Mouse (Mus musculus) kidney, postnatal 10 days (tissue): Measurements from ENCODE around the gene Mfap1a.
"Not testable (repeated sequence)": the region's sequence is repeated elsewhere in the genome, so short reads cannot be mapped to it uniquely, and the experiment has no call there.

ENCODE experiments used
- DNase-seq: peaks from one replicate; pipeline ENCODE4 v3.0.0; 2021; ENCODE audit warnings: mixed read lengths

Mfap1a gene

DNA sequence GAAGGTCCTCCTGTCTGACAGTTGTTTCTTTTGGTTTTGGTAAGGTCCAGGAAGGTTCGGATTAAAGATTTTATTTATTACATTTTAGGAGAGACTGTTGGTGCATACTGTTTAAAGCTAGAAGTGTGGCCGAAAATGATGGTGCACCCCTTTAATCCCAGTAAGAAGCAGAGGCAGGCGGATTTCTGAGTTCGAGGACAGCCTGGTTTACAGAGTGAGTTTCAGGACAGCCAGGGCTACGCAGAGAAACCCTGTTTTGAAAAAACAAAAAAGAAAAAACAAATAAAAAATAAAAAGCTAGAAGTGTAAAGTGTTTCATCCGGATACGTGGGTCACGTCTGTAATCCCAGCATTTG, 32.3 kb downstream of the Mfap1a start:
- no peak for DNase-seq

DNA sequence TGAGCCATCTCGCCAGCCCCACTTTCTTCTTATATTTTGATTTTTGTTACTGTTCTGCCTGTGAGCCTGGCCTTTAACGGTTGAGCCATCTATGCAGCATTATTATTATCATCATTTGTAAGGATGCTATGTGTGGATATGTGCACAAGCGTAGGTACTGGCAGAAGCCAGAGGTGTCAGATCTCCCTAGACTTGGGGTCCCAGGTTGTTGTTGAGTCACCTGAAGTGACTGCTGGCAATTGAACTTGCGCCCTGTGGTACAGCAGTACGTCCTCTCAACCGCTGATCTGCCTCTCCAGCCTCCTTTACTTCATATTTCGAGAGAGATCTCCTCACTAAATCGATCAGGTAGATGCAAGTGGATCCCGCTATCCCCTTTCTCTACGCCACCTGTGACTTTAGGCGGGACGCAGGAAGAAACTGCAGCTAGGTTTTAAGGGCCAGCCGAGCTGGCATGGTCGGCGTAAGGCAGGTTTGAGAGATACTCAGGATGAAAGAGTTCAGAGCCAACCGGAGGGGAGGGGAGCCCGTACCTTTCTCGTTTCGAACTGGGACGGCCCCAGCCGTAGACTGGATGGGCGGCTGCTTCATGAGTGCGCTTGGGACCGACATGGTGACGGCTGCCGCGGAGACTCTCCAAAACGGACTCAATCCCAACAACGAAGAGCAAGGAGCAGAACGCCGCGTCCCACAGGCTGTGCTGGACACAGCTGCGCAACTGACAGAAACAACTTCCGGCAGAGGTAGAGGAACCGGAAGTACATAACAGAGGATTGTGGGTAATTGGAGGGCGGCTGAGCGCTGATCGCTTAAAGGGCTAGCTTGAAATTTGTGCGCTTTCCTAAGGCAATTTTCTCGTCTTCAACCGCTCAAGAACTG, 32.9 kb downstream of the Mfap1a start, which contains the start of gene Mfap1b:
Mfap1b (minus strand) TSS at position 767 of the 879 bp plus-strand sequence.
- peak; percentile 85 for DNase-seq

DNA sequence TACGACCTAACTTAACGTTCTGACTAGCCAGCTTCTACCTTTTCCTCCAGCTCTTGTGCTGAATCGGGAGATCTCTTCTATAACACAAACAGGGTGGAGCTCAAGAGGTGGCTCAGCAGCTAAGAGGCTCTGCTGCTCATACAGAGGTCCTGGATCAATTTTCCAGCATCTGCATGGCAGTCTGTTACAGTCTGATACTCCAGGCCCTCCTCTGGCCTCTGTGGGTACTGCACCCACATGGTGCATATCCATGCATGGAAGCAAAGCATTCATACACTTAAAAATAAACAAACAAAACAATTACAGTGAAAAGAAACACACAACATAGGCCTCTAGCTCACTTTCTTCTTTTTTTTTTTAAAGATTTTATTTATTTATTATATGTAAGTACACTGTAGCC, 33.7 kb downstream of the Mfap1a start:
- DNase-seq, result not testable (repeated sequence)

DNA sequence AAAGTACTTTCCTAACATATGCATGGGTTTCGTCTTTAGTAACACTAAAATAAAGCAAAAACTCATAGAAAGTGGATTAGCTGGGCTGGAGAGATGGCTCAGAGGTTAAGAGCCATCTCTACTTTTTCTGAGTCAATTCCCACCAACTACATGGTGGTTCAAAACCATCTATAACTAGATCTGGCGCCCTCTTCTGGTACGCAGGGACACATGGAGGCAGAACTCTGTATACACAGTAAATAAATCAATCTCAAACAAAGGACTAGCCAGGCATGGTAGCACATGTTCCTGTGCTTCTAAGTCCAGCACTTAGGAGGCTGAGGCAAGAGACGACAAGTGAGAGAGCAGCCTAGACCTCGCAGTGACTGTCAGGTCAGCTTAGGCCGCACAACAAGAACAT, 37.5 kb downstream of the Mfap1a start:
- DNase-seq, result not testable (repeated sequence)

DNA sequence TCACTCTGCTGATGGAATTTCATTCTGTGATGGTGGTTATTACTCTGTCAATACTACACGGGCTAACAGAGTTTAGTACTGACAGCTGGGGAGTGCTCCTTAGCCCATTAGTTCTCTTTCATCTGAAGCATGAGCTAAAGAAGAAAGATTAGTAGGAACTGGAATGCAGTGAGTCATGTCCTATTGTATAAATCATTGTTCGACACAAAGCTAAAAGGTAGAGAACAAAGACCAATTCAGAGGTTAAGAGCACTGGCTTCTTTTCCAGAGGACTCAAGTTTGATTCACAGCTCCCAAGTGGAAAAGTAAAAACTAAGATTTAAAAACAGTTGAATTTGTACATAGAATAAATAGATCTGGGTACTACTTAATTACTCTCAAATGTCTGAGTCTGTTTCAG, 46.4 kb downstream of the Mfap1a start:
- no peak for DNase-seq

DNA sequence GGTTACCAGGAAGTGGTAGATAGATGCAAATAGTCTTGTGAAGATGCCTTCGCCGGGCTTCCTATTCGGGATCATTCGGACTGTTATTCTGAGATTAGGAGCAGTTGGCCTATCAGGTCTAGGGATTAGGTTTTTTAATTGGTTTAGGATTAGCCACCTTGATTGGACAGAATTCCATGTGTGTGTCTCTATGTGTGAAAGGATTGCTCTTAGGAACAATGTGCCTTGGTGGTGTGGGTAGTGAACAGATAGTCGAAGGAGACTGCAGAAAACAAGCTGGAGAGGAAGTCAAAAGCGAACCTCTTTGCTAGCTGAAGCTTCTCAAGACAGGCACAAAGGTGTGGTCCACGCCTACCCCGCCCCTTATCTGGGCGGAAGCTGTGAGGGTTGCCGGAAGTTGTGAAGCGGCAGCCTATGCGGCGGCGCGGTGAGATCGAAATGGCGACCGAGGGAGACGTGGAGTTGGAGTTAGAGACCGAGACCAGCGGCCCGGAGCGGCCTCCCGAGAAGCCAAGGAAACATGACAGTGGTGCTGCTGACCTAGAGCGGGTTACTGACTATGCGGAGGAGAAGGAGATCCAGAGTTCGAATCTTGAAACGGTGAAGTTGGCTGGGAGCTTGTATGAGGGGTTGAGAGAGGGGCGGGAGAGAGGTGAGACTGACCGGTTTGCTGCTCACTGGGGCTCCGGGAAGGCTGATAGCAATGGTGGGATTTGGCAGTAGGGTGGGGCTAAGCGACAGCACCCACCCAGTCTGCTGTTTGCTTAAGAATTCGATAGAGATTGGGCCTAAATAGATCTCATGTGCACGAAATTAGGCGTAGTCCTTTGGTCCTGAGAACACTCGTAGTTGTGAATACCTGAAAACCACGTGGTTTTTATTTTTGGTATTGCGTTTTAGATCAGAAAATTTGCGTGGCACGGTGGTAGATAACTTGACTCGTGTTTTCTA, 49.5 kb downstream of the Mfap1a start, which contains the start of gene Serinc4:
Serinc4 (minus strand) TSS at position 90 of the 951 bp plus-strand sequence.
- peak; percentile 90 for DNase-seq

DNA sequence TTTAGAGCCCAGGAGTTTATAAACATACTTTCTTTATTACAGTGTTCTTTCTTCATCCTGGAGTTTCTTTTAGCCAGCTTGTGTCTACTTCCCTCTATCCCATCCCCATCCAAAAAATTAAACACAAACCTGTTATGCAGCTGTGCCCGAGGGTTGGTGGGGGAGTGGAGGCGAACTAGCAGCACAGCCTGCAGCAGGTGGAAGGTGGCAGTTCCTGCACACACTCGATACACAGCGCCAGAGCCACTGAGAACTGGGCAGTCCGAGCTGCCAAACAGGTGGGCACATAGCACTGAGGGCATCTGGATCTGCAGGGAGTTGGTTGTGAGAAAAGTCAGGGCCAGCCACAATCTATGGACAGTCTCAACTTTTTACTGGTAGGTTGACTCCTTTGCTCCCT, 50.9 kb downstream of the Mfap1a start:
- DNase-seq, result no peak

DNA sequence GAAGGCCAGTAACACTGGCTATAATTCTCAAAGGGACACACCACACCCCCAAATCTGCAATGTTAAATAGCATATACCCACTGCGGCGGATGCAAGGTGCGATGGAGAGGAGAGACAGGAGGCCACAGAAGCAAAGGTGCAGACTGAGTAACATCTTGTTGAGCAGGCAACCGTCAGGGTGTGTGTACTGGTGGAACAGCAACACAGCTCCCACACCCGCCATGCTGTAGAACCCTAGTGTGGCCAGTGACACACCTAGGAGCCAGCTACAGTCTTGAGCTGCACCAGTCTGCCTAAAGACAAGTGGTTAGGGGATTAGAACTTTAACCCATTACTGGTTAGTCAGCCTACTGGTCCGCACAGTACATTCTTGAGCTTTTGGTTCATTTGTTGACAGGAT, 52.5 kb downstream of the Mfap1a start:
- no peak for DNase-seq

DNA sequence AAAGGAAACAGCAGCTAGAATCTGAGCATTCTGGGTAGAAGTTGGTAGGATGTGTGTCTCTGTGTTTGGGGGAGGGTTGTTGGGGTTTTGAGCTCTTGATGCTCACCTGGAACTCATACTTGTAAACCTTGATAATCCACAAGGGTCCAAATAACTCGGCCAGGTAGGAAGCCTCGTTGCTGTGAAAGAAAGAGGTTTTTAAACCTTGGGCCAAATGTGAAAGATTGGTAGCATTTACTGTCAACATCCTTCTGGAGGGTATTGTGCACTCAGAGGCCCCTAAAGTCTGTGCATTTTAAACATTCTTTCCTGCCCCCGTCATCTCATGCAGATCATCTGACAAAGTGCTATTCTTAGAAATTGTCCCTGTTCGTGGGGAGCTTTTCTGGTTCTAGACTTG, 53.5 kb downstream of the Mfap1a start, which contains the start of gene Hypk:
Hypk (plus strand) TSS at position 301 of the 400 bp plus-strand sequence.
- no peak for DNase-seq

DNA sequence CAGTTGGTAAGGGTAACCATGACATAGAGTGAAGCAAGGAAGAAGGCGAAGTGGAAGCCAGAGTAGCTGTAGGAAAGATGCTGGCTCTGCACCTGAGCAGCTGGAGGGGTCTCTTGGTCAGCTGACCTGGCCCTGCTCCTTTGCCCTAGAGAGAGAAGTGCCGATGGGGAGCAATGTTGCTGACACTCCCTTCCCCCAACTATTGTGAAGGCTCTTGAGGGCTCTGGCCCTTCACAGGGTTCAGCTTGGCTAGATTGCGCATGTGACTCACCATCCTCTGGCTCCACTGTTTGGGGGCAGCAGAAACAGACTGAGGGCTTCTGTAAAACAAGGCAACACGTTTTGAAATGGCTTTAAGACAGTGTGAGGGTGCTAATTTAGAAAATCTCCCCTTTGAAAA, 54.1 kb downstream of the Mfap1a start:
- DNase-seq, result peak; percentile 25

DNA sequence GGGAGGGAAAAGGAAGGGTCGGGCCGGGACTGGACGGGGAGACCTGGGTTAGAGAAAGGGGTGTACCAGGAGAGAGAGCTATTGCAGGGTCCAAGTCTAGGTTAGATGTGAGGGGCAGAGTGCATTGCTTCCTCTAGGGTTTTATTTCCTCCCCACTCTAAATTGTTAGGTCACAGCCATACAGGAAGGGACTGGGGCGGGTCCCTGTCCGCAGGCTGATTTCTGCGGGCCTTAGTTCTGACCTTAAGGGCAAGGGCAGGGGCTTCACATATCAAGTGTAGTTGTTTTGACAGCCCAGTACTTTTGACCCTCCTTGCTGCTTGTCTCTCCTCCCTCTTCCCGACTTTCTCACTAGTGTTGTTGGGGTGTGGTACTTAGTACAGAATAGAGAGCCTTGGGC, 56.4 kb downstream of the Mfap1a start:
- DNase-seq, result peak; percentile 46

DNA sequence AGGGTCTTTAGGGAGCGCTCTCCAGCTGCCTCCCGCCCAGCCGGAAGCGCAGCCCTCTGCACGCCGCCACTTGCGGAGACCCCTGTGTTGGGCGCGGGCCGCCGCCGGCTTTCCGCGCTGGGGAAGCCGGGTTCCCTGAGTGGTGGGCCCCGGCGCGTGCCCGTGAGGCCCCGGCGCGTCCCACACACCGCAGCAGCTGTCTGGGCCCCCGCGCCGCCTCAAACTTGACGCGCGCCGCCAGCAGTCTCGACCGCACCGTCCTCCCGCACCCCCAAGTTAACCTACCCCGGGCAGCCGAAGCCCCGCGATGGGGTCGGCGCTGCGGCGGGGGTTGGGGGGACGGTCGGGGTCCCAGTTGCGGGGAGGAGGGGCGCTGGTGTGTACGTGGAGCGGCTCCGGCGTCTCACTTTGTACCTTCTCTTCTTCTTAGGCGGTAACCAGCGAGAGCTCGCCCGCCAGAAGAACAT, 56.9 kb downstream of the Mfap1a start:
- no peak for DNase-seq

DNA sequence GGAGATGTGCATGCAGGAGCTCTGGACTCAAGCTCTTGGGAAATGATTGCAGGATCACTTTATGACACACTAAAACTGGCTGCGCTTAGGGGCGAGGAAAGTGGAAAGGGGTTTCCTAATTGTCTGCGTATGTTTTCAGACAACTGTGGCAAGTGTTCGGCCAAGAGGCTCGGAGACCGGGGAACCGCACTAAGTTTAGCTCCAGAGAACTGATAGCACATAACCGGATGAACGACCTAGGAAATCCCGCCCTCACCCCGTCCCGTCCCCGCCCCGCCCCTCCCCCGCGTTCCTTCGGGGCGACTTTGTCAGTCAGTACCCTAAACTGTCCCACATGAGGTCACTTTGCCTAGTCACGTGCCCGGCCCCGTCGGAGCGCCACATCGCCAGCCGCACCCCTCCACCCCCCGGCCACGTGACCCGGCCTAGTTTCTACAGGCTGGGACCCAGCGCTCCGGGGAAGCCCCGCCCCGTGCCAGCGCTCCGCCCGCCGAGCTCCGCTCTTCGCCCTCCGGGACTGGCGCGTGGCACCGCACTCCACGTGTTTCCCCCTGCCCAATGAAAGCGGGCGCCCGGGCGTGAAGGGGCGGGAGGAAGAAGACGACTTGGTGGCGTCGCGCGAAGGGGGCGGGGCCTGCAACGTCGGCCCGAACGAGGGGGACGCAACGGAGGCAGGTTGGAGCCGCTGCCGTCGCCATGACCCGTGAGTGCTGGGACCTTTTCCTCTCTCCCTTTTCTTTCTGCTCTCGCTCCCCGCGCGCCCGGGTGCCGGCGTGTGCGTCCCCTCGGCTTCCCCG, 57.5 kb downstream of the Mfap1a start, which contains the start of gene Serf2:
Serf2 (plus strand) TSS at position 457 of the 797 bp plus-strand sequence.
- peak; percentile 100 for DNase-seq

DNA sequence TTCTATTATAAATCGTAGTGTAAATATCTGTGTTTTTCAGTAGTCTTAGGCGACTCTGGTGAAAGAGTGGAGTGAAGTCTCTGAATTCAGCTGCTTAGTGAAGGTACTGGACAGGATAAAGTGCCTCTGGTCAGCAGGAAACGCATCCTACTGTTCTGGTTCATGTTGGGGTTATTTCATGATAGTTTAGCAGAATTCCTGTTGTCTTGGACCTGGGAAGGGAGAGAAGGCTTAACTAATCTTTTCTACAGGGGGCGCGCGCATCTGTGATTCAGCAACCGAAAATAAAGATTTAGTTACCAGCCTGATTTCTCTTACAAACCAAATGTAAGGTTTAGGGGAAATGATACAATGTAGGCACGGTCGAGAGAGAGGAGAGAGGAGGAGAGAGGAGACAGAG, 58.3 kb downstream of the Mfap1a start:
- DNase-seq, result peak; percentile 76

DNA sequence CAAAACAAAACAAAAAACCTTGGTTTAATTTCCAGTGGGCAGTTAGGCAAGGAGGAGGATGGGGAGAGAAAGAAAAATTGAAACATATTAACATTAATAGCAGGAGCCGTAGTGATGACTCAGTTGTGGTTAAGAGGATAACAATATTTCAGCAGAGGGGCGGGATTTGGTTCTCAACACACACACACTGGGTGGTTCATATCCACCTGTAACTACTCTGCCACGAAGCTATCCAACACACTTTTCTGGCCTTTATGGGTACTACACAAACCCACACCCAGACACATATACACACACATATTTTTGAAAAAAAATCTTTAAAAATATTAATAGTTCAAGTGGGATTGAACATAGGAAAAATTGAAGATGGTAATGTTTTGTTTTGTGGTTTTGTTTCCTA, 59.5 kb downstream of the Mfap1a start:
- no peak for DNase-seq

DNA sequence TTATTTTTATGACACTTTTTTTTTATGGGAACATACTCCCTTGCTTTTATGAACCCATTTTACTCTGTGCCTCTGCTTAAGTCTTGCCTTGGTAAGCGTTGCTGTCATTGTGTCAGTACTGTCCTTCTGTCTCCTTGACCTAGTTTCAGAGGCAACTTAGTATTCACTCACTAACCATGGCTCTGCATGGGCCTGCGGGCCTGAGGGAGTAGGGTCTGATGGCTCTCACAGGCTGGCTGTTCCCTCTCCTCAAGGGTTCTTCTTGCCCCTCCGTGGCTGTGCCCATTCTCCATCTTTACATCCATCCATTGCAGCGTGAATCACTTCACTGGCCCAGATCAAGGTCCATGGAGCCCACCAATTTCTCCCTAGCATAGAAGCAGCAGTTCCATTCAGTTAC, 60.0 kb downstream of the Mfap1a start:
- no peak for DNase-seq

DNA sequence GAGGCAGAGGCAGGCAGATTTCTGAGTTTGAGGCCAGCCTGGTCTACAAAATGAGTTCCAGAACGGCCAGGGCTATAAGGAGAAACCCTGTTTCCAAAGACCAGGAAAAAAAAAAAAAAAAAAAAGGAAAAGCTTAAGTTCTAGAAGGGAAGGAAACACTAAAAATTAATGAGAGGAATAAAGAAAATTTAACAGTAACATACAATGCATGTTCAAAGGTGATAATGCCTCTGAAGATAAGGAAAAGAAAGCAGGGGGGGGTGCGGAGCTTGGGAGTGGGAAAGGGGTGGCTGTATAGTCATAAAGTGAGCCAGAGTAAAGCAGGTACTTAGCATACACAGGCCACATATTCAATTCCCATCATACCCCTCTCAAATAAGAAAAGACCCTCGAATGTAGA, 61.3 kb downstream of the Mfap1a start:
- no peak for DNase-seq

DNA sequence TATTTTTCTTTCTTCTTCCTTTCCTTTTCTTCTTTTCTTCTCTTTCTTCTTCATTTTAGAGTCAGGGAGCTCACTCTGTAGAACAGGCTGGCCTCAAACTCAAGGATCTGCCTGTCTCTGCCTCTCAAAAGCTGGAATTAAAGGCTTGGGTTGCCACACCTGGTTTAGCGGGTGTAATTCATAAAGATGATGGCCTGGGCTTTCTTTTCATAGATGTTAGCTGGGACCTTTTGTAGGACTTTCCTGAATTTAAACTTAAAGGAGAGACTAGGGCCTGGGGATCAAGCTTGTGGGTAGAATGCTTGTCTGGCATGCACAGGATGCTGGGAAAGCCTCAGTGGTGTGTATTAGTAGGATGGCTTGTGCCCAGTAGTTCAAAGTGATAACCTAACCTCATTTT, 62.3 kb downstream of the Mfap1a start, which contains the start of gene Ell3:
Ell3 (minus strand) TSS at position 101 of the 400 bp plus-strand sequence.
- DNase-seq, result no peak

DNA sequence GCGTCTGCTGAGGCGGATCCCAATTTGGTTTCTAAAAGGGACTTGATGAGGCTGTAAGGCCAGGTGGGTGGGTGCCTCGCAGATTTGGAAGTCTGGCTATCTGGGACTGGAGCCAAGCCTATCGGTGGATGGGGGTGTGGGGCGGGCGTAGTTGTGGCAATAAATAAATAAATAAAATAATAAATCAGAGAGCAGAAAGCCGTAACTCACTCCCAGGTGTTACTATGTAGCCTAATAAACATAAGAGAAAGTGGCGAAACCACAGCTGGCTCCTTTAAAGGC, 63.5 kb downstream of the Mfap1a start:
- DNase-seq, result peak; percentile 28

DNA sequence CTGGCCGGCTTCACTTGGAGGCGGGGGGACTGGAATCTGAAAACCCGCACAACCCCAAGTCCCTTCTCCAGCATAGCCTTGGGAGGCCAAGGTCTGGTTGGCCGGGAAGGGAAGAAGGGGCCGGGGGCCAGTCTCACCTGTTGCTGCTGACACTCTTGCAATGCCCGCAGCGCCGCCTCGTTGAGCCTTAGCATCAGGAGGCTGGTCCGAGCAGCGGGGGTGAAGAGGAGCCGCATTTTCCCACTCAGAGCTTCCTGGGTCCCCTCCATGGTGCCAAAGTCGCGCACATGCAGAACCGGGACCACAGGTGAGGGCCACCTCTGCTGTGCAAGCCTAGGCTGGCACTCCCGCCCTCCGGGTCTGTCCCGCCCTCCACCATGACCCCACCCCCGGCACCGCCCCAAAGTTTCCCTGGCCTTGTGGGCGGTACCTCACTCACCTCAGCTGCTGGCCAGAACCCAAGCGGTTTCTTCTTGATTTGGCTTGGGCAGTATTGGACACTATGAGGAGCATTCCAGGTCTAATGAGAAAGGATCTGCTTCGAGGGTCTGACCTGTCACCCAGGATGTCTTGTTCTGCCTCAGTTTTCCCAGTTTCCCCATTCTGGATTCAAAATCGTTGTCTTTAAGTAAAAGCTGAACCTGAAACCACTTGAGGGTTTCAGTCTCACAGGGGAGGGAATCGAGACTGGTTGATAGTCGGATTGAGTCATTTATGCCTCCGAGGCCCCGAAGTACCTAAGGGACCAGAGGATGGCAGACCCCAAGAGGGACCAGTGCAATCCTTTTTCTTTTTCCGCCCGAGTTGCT, 64.0 kb downstream of the Mfap1a start:
- DNase-seq, result peak; percentile 89
